8 mouse cellular contexts compared by ENCODE assay signal in the genomic region with DNA sequence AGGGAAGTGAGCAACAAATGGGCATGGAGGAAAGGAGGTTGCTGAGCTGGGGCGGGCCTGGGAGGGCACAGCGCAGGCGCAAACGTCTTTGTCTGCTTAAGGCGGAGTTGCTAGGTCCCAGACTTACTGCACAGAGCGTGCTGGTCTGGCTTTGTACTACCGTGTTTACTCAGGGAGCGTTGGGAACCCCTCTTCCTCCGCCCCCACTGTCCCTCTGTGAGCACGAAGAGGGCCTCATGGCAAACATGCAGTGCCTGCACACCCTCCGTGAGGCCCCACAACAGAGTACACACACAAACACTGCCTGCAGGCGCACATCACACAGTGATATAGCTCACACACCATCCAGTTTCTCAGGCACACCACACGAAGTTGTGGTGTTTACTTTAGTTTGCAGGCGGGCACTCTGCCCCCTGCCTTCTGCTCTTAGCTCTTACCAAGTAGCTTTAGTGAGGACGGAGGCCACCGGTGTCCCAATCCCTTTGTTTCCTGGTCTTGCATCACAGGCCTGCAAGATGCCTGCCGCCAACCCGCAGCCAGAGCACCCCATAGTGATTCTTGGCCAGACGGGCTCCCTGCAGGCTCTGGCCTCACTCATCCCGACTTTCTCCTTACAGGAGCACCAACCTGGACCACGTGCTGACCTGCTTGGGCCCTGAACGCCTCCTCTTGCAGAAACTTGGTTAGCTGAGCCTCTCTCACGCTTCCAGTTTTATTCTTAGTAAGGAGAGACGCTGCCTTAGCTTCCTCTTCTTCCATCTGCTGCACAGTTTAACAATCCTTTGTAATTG. TPM values are rescaled to one million over a fixed set of nuclear protein-coding genes. Genes with fewer than 3 reads are reported as not detected.
DNase-seq lines count a peak whose midpoint lies in the region; ATAC-seq lines count a peak whose summit lies in the region.

No protein-coding gene starts in this region.

- WGBS in heart, embryonic 11.5 days (ENCODE audit: insufficient replicate concordance) = 13% methylated on average over 24 of the region's 24 CpGs
- WGBS in kidney, embryonic 16.5 days = 16% methylated on average over 24 of the region's 24 CpGs

- H3K4me1 ChIP-seq in heart, embryonic 11.5 days (ENCODE audit: control insufficient read depth, insufficient read depth, low read length) = peaks cover 13% of the 10 kb centered on the region
- H3K4me1 ChIP-seq in kidney, embryonic 16.5 days (ENCODE audit: insufficient read depth, low read length) = peaks cover 22% of the 10 kb centered on the region

- H3K9me3 ChIP-seq in heart, embryonic 11.5 days (replicated peaks; ENCODE audit: control insufficient read depth, low read length) = no peaks in the 10 kb centered on the region
- no peaks in the 10 kb centered on the region for H3K9me3 ChIP-seq in kidney, embryonic 16.5 days (ENCODE audit: low read length)

- H3K4me2 ChIP-seq in heart, embryonic 11.5 days = peak overlapping the region; percentile 50
- H3K4me2 ChIP-seq in kidney, embryonic 16.5 days (replicated peaks; ENCODE audit: low read depth, low read length) = peak overlapping the region; percentile 39

- H3K27me3 ChIP-seq in heart, embryonic 11.5 days (ENCODE audit: control insufficient read depth, insufficient read depth, low read length) = no peaks in the 10 kb centered on the region
- no peaks in the 10 kb centered on the region for H3K27me3 ChIP-seq in kidney, embryonic 16.5 days (ENCODE audit: insufficient read depth, low read length)

- ATAC-seq in erythroid progenitor cell, adult 5-6 weeks (replicated peaks; ENCODE audit: low FRiP score, poor library complexity, severe bottlenecking) = peak; percentile 83
- ATAC-seq in heart, embryonic 11.5 days (replicated peaks; ENCODE audit: insufficient number of reproducible peaks, low FRiP score, low TSS enrichment) = peak; percentile 73
- ATAC-seq in kidney, embryonic 16.5 days (ENCODE audit: low FRiP score, low TSS enrichment) = peak; percentile 86

- H3K36me3 ChIP-seq in heart, embryonic 11.5 days (ENCODE audit: control insufficient read depth, insufficient read depth, low read length) = no peaks in the 10 kb centered on the region
- no peaks in the 10 kb centered on the region for H3K36me3 ChIP-seq in kidney, embryonic 16.5 days (ENCODE audit: insufficient read depth, low read length)

- peak overlapping the region; percentile 68 for H3K9ac ChIP-seq in heart, embryonic 11.5 days (ENCODE audit: low read depth, low read length)
- H3K9ac ChIP-seq in kidney, embryonic 16.5 days (replicated peaks; ENCODE audit: low read length) = peak overlapping the region; percentile 73

- peak; percentile 77 for DNase-seq in B cell, adult 2 months
- DNase-seq in brain, adult 2 months (ENCODE audit: low read depth, low spot score) = peak; percentile 91
- peak; percentile 82 for DNase-seq in liver
- peak; percentile 55 to 67 for DNase-seq in monocyte, adult 2 months (ENCODE audit: low read depth in 1 of 2, low spot score in 2 of 2)
- peak; percentile 84 to 87 for DNase-seq in spleen, postnatal 36 days (ENCODE audit: low spot score in 2 of 2)

- peak overlapping the region; percentile 92 for H3K27ac ChIP-seq in heart, embryonic 11.5 days (ENCODE audit: low read depth, low read length)
- H3K27ac ChIP-seq in kidney, embryonic 16.5 days (ENCODE audit: low read length) = peak overlapping the region; percentile 96

- peak overlapping the region; percentile 16; the same call in 1 of the 2 replicates for H3K4me3 ChIP-seq in heart, embryonic 11.5 days (ENCODE audit: low read depth, low read length)
- H3K4me3 ChIP-seq in kidney, embryonic 16.5 days (ENCODE audit: low read length) = no peak overlapping the region

RNA-seq across cellular contexts. Expression of a gene that starts 38.6 kb away (rescaled TPM):
- total RNA-seq in erythroid progenitor cell, adult 5-6 weeks (2015; ENCODE audit: low replicate concordance) = 145 and 147 TPM in 2 replicates
- 58.4 and 67.4 TPM in 2 replicates for total RNA-seq in erythroid progenitor cell, adult 5-6 weeks (2017; ENCODE audit: low replicate concordance)
- polyA plus RNA-seq in heart, embryonic 11.5 days (2014; fragmentation: Nextera tagmentation; extraction: Ambion mirVana) = 312 and 348 TPM in 2 replicates
- polyA plus RNA-seq in kidney, embryonic 16.5 days (2015; fragmentation: Nextera tagmentation; extraction: Ambion mirVana) = 195 and 234 TPM in 2 replicates

RNA-seq across cellular contexts. Expression of a gene that starts 49.4 kb away (rescaled TPM):
- total RNA-seq in erythroid progenitor cell, adult 5-6 weeks (2015; ENCODE audit: low replicate concordance) = 20.5 and 22.6 TPM in 2 replicates
- total RNA-seq in erythroid progenitor cell, adult 5-6 weeks (2017; ENCODE audit: low replicate concordance) = 7.1 and 8.0 TPM in 2 replicates
- polyA plus RNA-seq in heart, embryonic 11.5 days (2014; fragmentation: Nextera tagmentation; extraction: Ambion mirVana) = 15.2 and 16.7 TPM in 2 replicates
- 22.0 and 28.4 TPM in 2 replicates for polyA plus RNA-seq in kidney, embryonic 16.5 days (2015; fragmentation: Nextera tagmentation; extraction: Ambion mirVana)
